8 mouse cellular contexts compared by ENCODE assay signal in genomic region chr11:80208860-80209800, GRCm38 (mm10). TPM values are rescaled to one million over a fixed set of nuclear protein-coding genes. Genes with fewer than 3 reads are reported as not detected.
DNase-seq lines count a peak whose midpoint lies in the region; ATAC-seq lines count a peak whose summit lies in the region.

Rhot1 (plus strand) TSS chr11:80209019.

- 0 out of 2 replicates have a peak, but pooled peaks cover 2% of the 10 kb centered on the region for H3K36me3 ChIP-seq in hindbrain, embryonic 16.5 days (ENCODE audit: control insufficient read depth, insufficient read depth, low read length)
- H3K36me3 ChIP-seq in macrophage (ENCODE audit: inconsistent target) = no peaks in the 10 kb centered on the region

- ATAC-seq in hindbrain, embryonic 16.5 days = peak; percentile 95

- H3K9ac ChIP-seq in hindbrain, embryonic 16.5 days (ENCODE audit: low read depth, low read length) = peak within 1 kb of the TSS; percentile 97

- H3K4me3 ChIP-seq in hindbrain, embryonic 16.5 days (ENCODE audit: low read length) = peak within 1 kb of the TSS; percentile 99
- peak within 1 kb of the TSS; percentile 75 for H3K4me3 ChIP-seq in macrophage (ENCODE audit: inconsistent target)

- H3K9me3 ChIP-seq in hindbrain, embryonic 16.5 days (ENCODE audit: control insufficient read depth, low read length) = no peaks in the 10 kb centered on the region

- H3K4me1 ChIP-seq in hindbrain, embryonic 16.5 days (ENCODE audit: control insufficient read depth, insufficient read depth, low read depth, low read length) = peaks cover 13% of the 10 kb centered on the region

- H3K79me2 ChIP-seq in macrophage (ENCODE audit: inconsistent target) = peaks cover 45% of the 10 kb centered on the region

- WGBS in hindbrain, embryonic 16.5 days = under 1% methylated on average over 74 of the region's 78 CpGs
- WGBS in macrophage (ENCODE audit: missing documents) = under 1% methylated on average over 75 of the region's 78 CpGs

- peak within 1 kb of the TSS; percentile 68 for H3K4me2 ChIP-seq in hindbrain, embryonic 16.5 days (ENCODE audit: low read length)

- DNase-seq in T-cell, adult 2 months (ENCODE audit: low spot score) = peak; percentile 95
- DNase-seq in cerebellum, postnatal 36 days = peak; percentile 98
- DNase-seq in gastrocnemius, adult 18-20 months (ENCODE audit: low spot score) = peak; percentile 96
- peak; percentile 97 to 99 for DNase-seq in left cerebral cortex, adult 18-20 months (ENCODE audit: low spot score in 2 of 2)
- peak; percentile 94 for DNase-seq in right cerebral cortex, adult 18-20 months
- peak; percentile 88 for DNase-seq in urinary bladder, postnatal 10 days (ENCODE audit: low spot score)

- no peaks in the 10 kb centered on the region for H3K27me3 ChIP-seq in hindbrain, embryonic 16.5 days (replicated peaks; ENCODE audit: control insufficient read depth, insufficient read depth, low read length)

- peak within 1 kb of the TSS; percentile 94 for H3K27ac ChIP-seq in hindbrain, embryonic 16.5 days (ENCODE audit: low read depth, low read length)
- H3K27ac ChIP-seq in macrophage = peak within 1 kb of the TSS; percentile 51

RNA-seq across cellular contexts. Expression of gene Rhot1, which starts in this region (rescaled TPM):
- total RNA-seq in gastrocnemius, adult 18-20 months (2021) = 10 to 100 TPM; 39.7 to 40.2 TPM
- 66.9 and 69.9 TPM in 2 replicates for polyA plus RNA-seq in hindbrain, embryonic 16.5 days (2015; fragmentation: Nextera tagmentation; extraction: Ambion mirVana)
- total RNA-seq in left cerebral cortex, adult 18-20 months (2021) = 10 to 100 TPM; 72.1 to 73.3 TPM
- 100 to 1,000 TPM in 11 of 26 experiments, 10 to 100 TPM in 15; 39.2 to 147 (median 95.7) TPM for total RNA-seq in macrophage (2018; cell fraction: chromatin; rRNA removed)
- 10 to 100 TPM; 27.7 to 40.3 (median 34.9) TPM for total RNA-seq in macrophage (2018; cell fraction: cytosol; rRNA removed)
- 100 to 1,000 TPM in 3 of 26 experiments, 10 to 100 TPM in 23; 28.3 to 114 (median 51.9) TPM for total RNA-seq in macrophage (2018; cell fraction: nucleus; rRNA removed)
- 29.4 to 36.6 TPM (median 30.4 TPM) in 3 replicates for polyA plus RNA-seq in macrophage (2018)

Comparison
In these comparisons a context has a peak if more than half of its experiments do, and no peak if none do; other contexts are left out.
1. Peak in every context shown above with its lines: DNase-seq, ATAC-seq, H3K4me3 ChIP-seq and H3K27ac ChIP-seq.